Mouse (Mus musculus): ENCODE results near the gene Slc36a2.

DNA sequence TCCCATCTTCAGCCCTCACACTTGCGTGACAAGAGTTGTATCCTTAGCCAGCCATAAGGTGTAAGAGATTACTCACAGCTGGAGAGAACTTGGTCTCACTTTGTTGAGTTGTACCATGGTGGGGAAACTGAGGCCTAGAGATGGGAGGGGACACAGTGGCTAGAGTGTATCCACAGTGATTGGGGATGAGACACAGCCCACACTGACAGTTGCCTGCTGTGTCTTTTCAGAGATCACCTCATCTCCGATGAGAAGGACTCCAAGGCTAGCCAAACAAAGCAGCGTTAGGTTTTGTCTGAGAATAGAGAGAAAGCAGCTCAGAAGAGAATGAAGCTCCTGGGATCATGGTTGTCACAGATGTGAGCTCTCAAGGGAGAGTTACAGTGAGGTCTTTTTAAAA lies 5.3 kb upstream of the Slc36a2 start:
- TF ChIP-seq EP300 (optimal IDR thresholded peaks at IDR 0.05) (no peak), CTCF (IDR thresholded peaks at IDR 0.05; ENCODE audit: low read depth) (no peak)

Measured in stomach, postnatal 0 days (tissue).